Mouse (Mus musculus) cortical plate, adult 2 months (tissue): ENCODE measurements around the gene Ankrd49.

Experiments
- CTCF ChIP-seq: fragments of 200-500 bp; IDR thresholded peaks from 2 replicates; pipeline ENCODE4 v1.5.1; 2011; ENCODE audit warnings: mild to moderate bottlenecking, control low read depth, low read length; ENCODE audit not compliant: insufficient read depth; ENCODE audit errors: extremely low read depth
- POLR2A ChIP-seq: fragments of 200-500 bp; IDR thresholded peaks from 2 replicates; pipeline ENCODE4 v1.6.1; 2011; ENCODE audit warnings: mild to moderate bottlenecking, low read length, control low read depth; ENCODE audit not compliant: insufficient read depth; ENCODE audit errors: extremely low read depth

DNA sequence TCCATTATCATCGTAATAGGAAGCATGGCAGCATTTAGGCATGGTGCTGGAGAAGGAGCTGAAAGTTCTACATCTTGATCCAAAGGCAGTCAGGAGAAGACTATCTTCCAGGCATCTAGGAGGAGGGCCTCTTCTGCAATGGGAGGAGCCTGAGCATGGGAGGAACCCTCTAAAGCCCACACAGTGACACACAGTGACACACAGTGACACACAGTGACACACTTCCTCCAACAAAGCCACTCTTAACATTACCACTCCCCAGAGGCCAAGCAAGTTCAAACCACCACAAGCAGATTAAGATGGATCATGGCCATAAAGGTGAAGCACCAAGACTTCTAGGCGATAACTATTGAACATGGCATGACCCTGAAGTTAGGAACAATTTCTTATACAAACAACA lies 12.6 kb downstream of the Ankrd49 start:
- no peak for TF ChIP-seq POLR2A
- no peak for TF ChIP-seq CTCF
